Mouse (Mus musculus): ENCODE data around the gene Morn1. TPM values are rescaled to one million over a fixed set of nuclear protein-coding genes. Genes with fewer than 3 reads are reported as not detected.

Morn1 gene
- total RNA-seq, 2 experiments from 2014 or later, result 11.2 to 17.3 TPM

- DNase-seq (ENCODE audit: extremely low spot score in 1 of 2, low spot score in 1 of 2), result no peak
Measured at GRCm38 (mm10) chr4:155137891-155138290, 51.5 kb downstream of the Morn1 start.

GRCm38 (mm10) chr4:155138451-155138850 is 52.1 kb downstream of the Morn1 start:
- DNase-seq (ENCODE audit: extremely low spot score in 1 of 2, low spot score in 1 of 2), result no peak

- no peak for DNase-seq (ENCODE audit: extremely low spot score in 1 of 2, low spot score in 1 of 2)
Measured at GRCm38 (mm10) chr4:155139281-155140045, 53.1 kb downstream of the Morn1 start.

DNA sequence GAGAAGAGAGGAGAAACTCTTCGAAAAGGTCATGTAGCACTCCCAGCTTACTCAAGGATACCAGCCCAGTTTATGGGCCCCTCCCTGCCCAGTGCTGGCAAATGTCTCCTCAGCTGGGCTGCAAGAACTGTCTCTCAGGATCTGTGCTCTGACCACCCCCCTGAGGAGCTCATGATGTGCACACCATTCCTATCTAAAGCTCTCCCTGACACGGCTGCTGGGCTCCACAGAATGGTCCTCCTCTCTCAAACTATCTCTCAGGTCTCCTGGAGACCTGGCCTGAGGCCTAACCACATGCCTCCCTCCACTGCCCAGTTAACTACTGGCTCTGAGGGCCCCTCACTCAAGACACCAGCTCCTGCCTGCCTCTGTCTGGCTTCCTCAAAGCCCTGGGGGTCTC is 53.8 kb downstream of the Morn1 start:
- no peak for DNase-seq (ENCODE audit: extremely low spot score in 1 of 2, low spot score in 1 of 2)

- no peak for DNase-seq (ENCODE audit: extremely low spot score in 1 of 2, low spot score in 1 of 2)
Measured at GRCm38 (mm10) chr4:155140795-155141265, 54.5 kb downstream of the Morn1 start.

GRCm38 (mm10) chr4:155142836-155143235 is 56.5 kb downstream of the Morn1 start:
- DNase-seq (ENCODE audit: extremely low spot score in 1 of 2, low spot score in 1 of 2), result no peak

GRCm38 (mm10) chr4:155143411-155143810 is 57.0 kb downstream of the Morn1 start:
- no peak for DNase-seq (ENCODE audit: extremely low spot score in 1 of 2, low spot score in 1 of 2)

DNA sequence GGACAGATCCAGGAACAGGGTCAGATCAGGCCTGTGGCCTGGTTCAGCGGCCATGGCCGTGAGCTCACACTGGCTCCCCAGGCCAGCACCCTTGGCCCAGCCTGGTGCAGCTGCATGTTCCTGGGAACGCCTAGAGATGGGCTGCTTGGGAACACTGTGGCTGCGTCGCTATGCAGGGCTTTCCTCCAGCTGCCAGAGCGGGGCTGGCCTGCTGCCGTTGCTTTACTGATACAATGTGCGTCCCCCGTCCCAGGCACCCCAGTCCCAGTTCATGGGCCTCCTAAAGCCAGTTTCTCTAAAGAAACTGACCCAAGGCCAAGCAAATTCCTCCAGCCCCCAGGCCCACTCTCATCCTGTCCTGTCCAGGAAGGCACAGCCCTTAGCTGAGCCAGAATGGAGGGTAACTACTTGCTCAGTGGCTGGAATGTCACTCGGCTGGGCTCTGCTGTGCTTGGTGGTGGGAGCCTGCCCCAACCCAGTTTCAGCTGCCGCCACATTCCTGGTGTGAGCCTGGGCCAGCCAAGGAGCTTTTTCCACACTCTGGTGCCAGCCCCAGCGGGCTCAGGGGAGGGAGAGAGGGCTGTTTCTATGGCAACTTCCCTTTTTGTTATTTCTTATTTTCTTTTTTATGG is 57.6 kb downstream of the Morn1 start:
- DNase-seq (ENCODE audit: extremely low spot score in 1 of 2, low spot score in 1 of 2), result peak in 1 of 2 experiments; percentile 52

DNA sequence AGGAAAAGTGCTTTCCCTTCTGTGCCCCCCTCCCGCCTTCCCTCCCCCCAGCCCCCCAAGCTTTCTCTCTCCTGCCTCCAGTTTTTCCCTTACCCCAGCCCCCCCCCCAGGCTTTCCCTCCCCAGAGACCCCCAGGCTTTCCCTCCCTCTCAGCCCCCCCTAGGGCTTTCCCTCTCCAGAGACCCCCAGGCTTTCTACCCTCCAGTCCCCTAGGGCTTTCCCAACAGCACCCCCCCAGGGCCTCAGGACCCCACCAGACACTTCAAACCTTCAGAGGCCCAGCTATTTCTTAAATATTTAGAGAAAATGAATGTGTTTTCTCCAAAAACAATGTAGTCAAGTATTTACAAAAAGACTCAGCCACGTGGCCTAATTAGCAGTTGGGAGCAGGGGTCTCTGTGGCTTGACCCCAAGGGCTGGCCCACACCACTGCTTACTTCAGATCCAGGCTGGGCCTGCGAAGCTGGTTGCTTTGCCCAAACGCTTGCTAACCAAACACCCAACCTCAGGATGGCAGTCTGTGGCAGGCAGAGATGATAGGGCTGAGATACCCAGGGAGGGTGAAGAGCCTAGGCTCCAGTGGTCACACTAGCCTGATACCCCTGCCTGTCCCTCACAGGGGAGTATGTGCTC is 58.3 kb downstream of the Morn1 start:
- no peak for DNase-seq (ENCODE audit: extremely low spot score in 1 of 2, low spot score in 1 of 2)

GRCm38 (mm10) chr4:155146107-155146823 is 59.9 kb downstream of the Morn1 start:
- DNase-seq (ENCODE audit: extremely low spot score in 1 of 2, low spot score in 1 of 2), result no peak

DNA sequence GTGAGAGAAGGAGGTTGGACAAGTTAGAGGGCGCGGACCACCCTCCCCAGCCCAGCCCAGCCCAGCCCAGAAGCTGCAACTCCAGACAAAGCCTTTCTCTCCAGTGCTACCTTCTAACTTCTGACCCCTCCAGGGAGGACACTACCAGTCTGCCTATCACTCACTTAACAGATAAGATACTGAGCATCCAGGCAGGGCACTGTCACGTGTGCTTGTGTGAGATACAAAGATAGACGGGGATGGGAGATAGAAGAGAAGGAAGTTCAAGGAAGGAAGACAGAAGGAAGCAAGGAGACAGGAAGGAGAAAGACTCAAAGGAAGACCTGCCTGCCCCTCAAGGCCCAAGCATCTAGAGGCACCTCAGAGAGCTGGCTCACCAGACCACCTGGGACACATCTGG is 62.1 kb downstream of the Morn1 start:
- DNase-seq (ENCODE audit: extremely low spot score in 1 of 2, low spot score in 1 of 2), result no peak

DNA sequence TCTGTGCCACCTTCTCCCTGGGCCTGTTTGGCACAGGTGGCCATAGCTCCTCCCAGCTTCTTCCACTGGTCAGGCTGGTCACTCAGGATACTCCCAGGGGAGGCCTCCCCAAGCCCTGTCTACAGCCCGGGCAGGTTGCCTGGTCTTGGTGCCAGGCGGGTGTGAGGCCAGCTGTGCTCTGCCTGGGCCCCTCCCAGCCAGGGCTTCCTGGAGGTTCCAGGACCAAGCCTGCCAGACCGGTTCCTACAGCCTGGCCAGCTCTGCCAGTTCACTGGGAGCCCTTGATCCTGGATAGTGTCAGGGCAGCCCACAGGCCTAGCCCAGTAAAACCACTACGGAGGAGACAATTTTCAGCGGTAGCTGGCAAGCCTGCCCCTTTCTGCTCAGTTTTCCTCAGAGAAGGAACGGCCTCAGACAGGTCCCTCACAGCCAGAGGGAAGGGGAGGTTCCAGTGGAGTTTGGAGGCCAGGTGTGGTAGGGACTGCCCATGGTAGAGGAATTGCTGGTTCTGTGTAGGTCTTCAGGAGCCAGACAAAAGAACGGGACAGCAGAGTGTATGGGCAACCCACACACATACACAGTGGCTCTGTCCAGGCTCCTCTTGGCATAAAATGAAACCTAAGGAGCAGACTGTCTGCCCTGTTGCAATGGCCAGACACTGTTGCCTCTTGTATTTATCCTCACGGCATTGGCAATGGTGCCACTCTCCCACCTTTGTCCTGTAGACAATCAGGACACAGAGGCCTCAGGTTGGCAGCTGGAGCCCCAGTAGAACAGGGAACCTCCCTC is 62.7 kb downstream of the Morn1 start:
- no peak for DNase-seq (ENCODE audit: extremely low spot score in 1 of 2, low spot score in 1 of 2)

GRCm38 (mm10) chr4:155149941-155150275 is 63.5 kb downstream of the Morn1 start:
- DNase-seq (ENCODE audit: extremely low spot score in 1 of 2, low spot score in 1 of 2), result no peak

DNA sequence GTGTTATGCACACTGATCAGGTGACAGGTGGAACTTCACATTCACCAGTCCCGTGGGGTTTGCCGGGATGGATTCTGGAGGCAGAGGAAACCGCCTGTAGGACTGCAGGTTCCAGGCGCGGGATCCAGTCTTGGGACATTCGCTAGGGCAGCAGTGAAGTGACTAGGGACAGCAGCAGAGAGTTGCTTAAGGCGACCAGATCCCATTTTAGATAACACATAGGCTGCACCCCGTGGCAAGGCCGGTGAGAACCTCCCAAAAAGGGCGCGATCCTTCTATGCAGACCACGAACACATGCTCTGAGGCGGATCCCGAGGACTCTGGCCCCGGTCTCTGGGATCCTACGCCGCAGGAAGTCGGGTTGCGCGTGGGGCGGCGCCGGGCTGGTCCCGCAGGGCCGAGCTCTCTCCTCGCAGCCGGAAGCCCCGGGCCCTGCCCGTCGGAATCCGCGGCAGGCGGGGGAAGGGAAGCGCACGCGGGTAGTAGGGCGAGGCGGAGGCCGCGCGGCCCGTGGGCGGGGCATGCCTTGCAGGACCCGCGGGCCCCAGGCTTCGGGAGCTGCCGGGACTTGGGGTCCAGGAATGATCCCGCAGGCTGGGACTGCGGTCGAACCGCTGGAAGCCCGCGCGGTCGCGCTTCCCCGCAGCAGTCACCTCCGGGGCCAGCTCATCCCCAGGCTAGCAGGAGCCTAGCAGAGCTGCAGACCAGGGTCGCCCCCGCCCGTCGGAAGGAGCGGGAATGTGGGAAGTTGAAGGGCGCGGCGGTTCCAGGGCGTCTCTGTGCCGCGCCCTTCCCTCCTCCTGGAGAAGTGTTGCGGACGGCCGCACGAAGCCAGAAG is 64.1 kb downstream of the Morn1 start:
- DNase-seq (ENCODE audit: extremely low spot score in 1 of 2, low spot score in 1 of 2), result peak; percentile 47 to 53

DNA sequence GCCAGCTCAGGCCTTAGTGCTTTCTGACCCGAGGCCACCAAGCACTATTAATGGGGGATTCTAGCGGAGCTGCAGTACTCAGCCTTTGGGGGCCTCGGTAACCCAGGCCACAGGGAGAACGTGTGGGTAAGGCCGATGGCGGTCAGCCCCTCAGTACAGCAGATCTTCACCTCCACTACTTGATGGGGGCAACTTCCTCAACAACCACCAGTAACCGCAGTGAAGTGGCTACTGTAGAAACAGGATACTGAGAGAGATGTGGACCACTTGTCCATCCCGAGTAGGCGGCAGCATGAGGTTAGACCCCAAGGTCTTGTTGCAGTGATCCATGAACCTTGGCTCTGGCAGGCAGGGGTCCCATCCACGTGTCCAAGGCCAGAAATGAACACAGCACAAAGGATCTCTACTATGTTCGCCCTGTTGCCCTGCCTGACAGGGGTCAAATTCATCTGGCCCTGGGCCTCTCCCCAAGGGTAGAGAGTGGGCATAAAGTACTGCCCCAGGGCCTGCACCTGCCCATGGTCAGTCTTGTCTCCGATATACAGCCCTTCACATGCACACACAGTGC is 64.9 kb downstream of the Morn1 start:
- DNase-seq (ENCODE audit: extremely low spot score in 1 of 2, low spot score in 1 of 2), result no peak

DNA sequence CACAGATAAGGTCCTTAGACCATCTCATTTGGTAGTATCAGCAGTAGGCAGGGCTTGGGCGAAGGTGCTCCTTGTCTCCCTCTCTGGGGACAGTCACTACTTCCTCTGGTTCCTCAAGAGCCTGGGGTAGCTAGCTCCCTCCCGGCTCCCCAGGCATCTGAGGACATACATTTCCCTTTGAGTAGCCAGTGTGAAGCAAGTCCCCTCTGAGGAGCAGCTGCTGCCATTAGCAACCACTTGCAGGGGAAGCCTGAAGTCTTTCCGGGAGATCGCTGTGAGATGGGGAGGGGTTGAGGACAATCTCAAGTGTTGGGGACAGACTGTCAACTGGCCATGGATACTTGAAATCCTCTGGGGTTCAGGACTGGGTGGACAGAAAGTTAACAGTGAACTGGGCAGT is 65.5 kb downstream of the Morn1 start:
- DNase-seq (ENCODE audit: extremely low spot score in 1 of 2, low spot score in 1 of 2), result no peak

GRCm38 (mm10) chr4:155152476-155152875 is 66.1 kb downstream of the Morn1 start:
- DNase-seq (ENCODE audit: extremely low spot score in 1 of 2, low spot score in 1 of 2), result no peak

GRCm38 (mm10) chr4:155153389-155154072 is 67.2 kb downstream of the Morn1 start:
- DNase-seq (ENCODE audit: extremely low spot score in 1 of 2, low spot score in 1 of 2), result no peak

Data from layer of hippocampus, postnatal 25 days (tissue).